Mouse (Mus musculus): ENCODE data around the gene Ppp2r5e.

The Ppp2r5e gene

DNA sequence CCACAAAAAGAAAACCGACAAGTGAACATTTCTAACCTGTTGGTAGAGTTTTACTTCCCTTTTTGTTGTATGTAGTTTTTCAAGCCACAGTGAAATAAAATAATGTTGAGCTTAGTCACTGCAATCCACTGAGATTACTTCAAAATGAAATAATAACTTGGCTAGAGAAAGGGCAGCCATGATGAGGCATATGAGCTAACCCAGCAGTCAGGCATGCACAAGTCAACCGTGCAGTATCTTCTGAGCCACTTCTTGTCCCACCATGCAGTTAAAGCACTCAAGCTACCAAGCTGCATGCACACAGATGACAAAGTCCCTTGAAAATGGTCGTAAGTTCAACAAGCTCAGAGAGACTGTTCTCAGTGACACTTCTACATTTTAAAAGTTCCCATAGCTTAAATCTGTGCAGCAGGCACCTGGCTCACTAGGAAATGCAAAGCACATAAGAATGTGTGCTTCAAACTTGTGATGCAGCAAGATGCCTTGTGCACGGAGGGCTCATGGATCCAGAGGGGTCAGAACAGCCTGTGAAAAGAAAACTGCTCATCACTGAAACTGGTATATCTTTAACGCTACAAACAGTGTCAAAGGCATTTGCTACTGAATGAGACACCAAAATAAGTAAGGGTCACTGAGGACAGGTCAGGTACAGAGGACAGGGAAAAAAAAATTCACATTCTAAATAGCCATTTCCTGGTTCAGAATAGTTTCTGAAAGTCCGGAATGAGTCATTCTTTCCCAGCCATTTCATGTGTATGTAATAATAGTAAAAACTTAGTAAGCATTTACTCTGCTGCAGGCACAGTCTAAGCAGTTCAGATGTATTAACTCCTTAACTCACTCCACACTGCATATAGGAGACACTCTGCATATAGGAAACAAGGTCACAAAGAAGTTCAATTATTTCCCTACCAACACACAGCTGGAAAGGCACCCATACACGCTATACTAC, 66.9 kb downstream of the Ppp2r5e start:
- H3K4me3 ChIP-seq (replicated peaks; ENCODE audit: low read length), result no peak overlapping the region
- H3K9me3 ChIP-seq (ENCODE audit: low read length), result no peaks in the 10 kb centered on the region
- H3K27me3 ChIP-seq (ENCODE audit: insufficient read depth, low read length), result no peaks in the 10 kb centered on the region
- no peak for TF ChIP-seq POU5F1 (IDR thresholded peaks at IDR 0.05; ENCODE audit: borderline replicate concordance, low read length)
- no peak for TF ChIP-seq NANOG (IDR thresholded peaks at IDR 0.05; ENCODE audit: borderline replicate concordance, low read length)
- no peak for TF ChIP-seq CTCF (conservative IDR thresholded peaks at IDR 0.05; ENCODE audit: low read length)
- H3K36me3 ChIP-seq (ENCODE audit: insufficient read depth, low read length), result no peaks in the 10 kb centered on the region
- peaks cover 33% of the 10 kb centered on the region for H3K4me1 ChIP-seq (replicated peaks; ENCODE audit: low read depth, low read length)

GRCm38 (mm10) chr12:75528300-75528699, 67.7 kb downstream of the Ppp2r5e start:
- Histone ChIP-seq H3K4me3 (replicated peaks; ENCODE audit: low read length) (no peak overlapping the region), H3K27me3 (ENCODE audit: insufficient read depth, low read length) (no peaks in the 10 kb centered on the region), H3K36me3 (ENCODE audit: insufficient read depth, low read length) (no peaks in the 10 kb centered on the region), H3K9me3 (ENCODE audit: low read length) (no peaks in the 10 kb centered on the region), H3K4me1 (replicated peaks; ENCODE audit: low read depth, low read length) (peaks cover 39% of the 10 kb centered on the region)
- TF ChIP-seq NANOG (IDR thresholded peaks at IDR 0.05; ENCODE audit: borderline replicate concordance, low read length) (no peak), CTCF (conservative IDR thresholded peaks at IDR 0.05; ENCODE audit: low read length) (no peak), POU5F1 (IDR thresholded peaks at IDR 0.05; ENCODE audit: borderline replicate concordance, low read length) (no peak)

GRCm38 (mm10) chr12:75524199-75524598, 71.8 kb downstream of the Ppp2r5e start:
- no peaks in the 10 kb centered on the region for H3K36me3 ChIP-seq (ENCODE audit: insufficient read depth, low read length)
- H3K4me3 ChIP-seq (replicated peaks; ENCODE audit: low read length), result no peak overlapping the region
- H3K27me3 ChIP-seq (ENCODE audit: insufficient read depth, low read length), result no peaks in the 10 kb centered on the region
- peaks cover 55% of the 10 kb centered on the region for H3K4me1 ChIP-seq (replicated peaks; ENCODE audit: low read depth, low read length)
- TF ChIP-seq NANOG (IDR thresholded peaks at IDR 0.05; ENCODE audit: borderline replicate concordance, low read length), result no peak
- TF ChIP-seq POU5F1 (IDR thresholded peaks at IDR 0.05; ENCODE audit: borderline replicate concordance, low read length), result no peak
- no peak for TF ChIP-seq CTCF (conservative IDR thresholded peaks at IDR 0.05; ENCODE audit: low read length)
- H3K9me3 ChIP-seq (ENCODE audit: low read length), result no peaks in the 10 kb centered on the region

GRCm38 (mm10) chr12:75522931-75523330, 73.1 kb downstream of the Ppp2r5e start:
- TF ChIP-seq CTCF (conservative IDR thresholded peaks at IDR 0.05; ENCODE audit: low read length) (no peak), POU5F1 (IDR thresholded peaks at IDR 0.05; ENCODE audit: borderline replicate concordance, low read length) (no peak), NANOG (IDR thresholded peaks at IDR 0.05; ENCODE audit: borderline replicate concordance, low read length) (no peak)
- peaks cover 64% of the 10 kb centered on the region for H3K4me1 ChIP-seq (replicated peaks; ENCODE audit: low read depth, low read length)

DNA sequence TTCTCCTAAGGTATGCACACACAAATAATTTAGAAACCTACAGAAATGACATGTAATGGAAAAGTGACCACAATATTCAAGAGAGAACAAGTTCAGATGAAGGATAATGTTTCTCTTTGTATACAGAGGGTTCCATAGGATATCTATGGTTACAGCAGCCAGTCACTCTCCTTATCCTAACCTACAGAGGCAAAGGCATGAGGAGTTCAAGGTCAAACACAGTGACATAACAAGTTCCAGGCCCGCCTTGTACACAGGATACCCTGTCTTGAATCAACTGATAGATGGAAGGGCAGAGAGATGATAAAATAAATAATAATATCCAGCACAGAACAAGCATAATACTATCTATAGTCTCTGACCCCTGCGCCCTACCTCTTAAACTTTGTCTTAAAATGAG, 73.7 kb downstream of the Ppp2r5e start:
- no peaks in the 10 kb centered on the region for H3K36me3 ChIP-seq (ENCODE audit: insufficient read depth, low read length)
- no peaks in the 10 kb centered on the region for H3K9me3 ChIP-seq (ENCODE audit: low read length)
- H3K4me1 ChIP-seq (replicated peaks; ENCODE audit: low read depth, low read length), result peaks cover 68% of the 10 kb centered on the region
- H3K27me3 ChIP-seq (ENCODE audit: insufficient read depth, low read length), result no peaks in the 10 kb centered on the region
- no peak overlapping the region for H3K4me3 ChIP-seq (replicated peaks; ENCODE audit: low read length)
- no peak for TF ChIP-seq POU5F1 (IDR thresholded peaks at IDR 0.05; ENCODE audit: borderline replicate concordance, low read length)

More at GRCm38 (mm10) chr12:75522931-75523330, 73.1 kb downstream of the Ppp2r5e start:
- H3K4me3 ChIP-seq (replicated peaks; ENCODE audit: low read length), result no peak overlapping the region
- no peaks in the 10 kb centered on the region for H3K27me3 ChIP-seq (ENCODE audit: insufficient read depth, low read length)
- no peaks in the 10 kb centered on the region for H3K9me3 ChIP-seq (ENCODE audit: low read length)
- H3K36me3 ChIP-seq (ENCODE audit: insufficient read depth, low read length), result no peaks in the 10 kb centered on the region

GRCm38 (mm10) chr12:75520395-75520794, 75.7 kb downstream of the Ppp2r5e start:
- H3K36me3 ChIP-seq (ENCODE audit: insufficient read depth, low read length), result peaks cover 2% of the 10 kb centered on the region
- no peaks in the 10 kb centered on the region for H3K27me3 ChIP-seq (ENCODE audit: insufficient read depth, low read length)
- H3K4me3 ChIP-seq (replicated peaks; ENCODE audit: low read length), result no peak overlapping the region
- peaks cover 73% of the 10 kb centered on the region for H3K4me1 ChIP-seq (replicated peaks; ENCODE audit: low read depth, low read length)
- H3K9me3 ChIP-seq (ENCODE audit: low read length), result no peaks in the 10 kb centered on the region
- TF ChIP-seq POU5F1 (IDR thresholded peaks at IDR 0.05; ENCODE audit: borderline replicate concordance, low read length) (no peak), NANOG (IDR thresholded peaks at IDR 0.05; ENCODE audit: borderline replicate concordance, low read length) (no peak), CTCF (conservative IDR thresholded peaks at IDR 0.05; ENCODE audit: low read length) (no peak)

DNA sequence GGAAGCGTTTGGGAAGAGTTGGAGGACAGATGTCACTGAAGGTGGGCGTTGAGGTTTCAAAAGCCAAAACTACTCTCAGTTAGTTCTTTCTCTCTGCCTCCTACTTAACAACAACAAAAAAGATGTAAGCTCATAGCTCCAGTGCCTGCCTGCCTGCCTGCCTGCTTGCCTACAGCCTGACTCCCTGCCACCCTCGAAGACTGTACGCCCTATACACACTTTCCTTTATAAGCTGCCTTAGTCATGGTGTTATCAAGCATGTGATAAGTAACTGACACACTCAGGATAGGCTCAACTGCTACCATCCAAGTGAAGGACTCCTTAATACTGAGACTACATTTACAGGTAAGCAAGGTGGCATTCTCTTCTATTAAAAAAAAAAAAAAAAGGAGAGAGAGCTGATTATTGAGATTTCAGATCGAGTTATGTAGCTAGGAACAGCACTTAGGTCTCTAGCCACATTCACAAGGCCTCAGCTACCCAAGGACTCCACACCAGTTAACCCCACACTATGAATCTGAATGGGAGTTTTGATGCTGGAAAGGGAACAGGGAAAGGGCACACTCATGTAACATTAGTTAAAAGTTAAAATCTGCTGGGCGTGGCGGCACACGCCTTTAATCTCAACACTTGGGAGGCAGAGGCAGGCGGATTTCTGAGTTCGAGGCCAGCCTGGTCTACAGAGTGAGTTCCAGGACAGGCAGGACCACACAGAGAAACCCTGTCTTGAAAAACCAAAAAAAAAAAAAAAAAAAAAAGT, 76.7 kb downstream of the Ppp2r5e start:
- H3K4me3 ChIP-seq (replicated peaks; ENCODE audit: low read length), result no peak overlapping the region
- no peaks in the 10 kb centered on the region for H3K27me3 ChIP-seq (ENCODE audit: insufficient read depth, low read length)
- H3K36me3 ChIP-seq (ENCODE audit: insufficient read depth, low read length), result peaks cover 12% of the 10 kb centered on the region
- TF ChIP-seq CTCF (conservative IDR thresholded peaks at IDR 0.05; ENCODE audit: low read length) (no peak), NANOG (IDR thresholded peaks at IDR 0.05; ENCODE audit: borderline replicate concordance, low read length) (no peak), POU5F1 (IDR thresholded peaks at IDR 0.05; ENCODE audit: borderline replicate concordance, low read length) (no peak)
- peaks cover 77% of the 10 kb centered on the region for H3K4me1 ChIP-seq (replicated peaks; ENCODE audit: low read depth, low read length)
- no peaks in the 10 kb centered on the region for H3K9me3 ChIP-seq (ENCODE audit: low read length)

- peaks cover 43% of the 10 kb centered on the region for H3K4me1 ChIP-seq (replicated peaks; ENCODE audit: low read depth, low read length)
- peaks cover 22% of the 10 kb centered on the region for H3K36me3 ChIP-seq (ENCODE audit: insufficient read depth, low read length)
- H3K9me3 ChIP-seq (ENCODE audit: low read length), result no peaks in the 10 kb centered on the region
- TF ChIP-seq NANOG (IDR thresholded peaks at IDR 0.05; ENCODE audit: borderline replicate concordance, low read length), result no peak
- TF ChIP-seq POU5F1 (IDR thresholded peaks at IDR 0.05; ENCODE audit: borderline replicate concordance, low read length), result no peak
- TF ChIP-seq CTCF (conservative IDR thresholded peaks at IDR 0.05; ENCODE audit: low read length), result no peak
- no peak overlapping the region for H3K4me3 ChIP-seq (replicated peaks; ENCODE audit: low read length)
- no peaks in the 10 kb centered on the region for H3K27me3 ChIP-seq (ENCODE audit: insufficient read depth, low read length)
Observed at GRCm38 (mm10) chr12:75515301-75515906, 80.6 kb downstream of the Ppp2r5e start.

Data from E14TG2a.4 (cell line).